Mouse (Mus musculus): ENCODE data around the gene Cnih3.

DNA sequence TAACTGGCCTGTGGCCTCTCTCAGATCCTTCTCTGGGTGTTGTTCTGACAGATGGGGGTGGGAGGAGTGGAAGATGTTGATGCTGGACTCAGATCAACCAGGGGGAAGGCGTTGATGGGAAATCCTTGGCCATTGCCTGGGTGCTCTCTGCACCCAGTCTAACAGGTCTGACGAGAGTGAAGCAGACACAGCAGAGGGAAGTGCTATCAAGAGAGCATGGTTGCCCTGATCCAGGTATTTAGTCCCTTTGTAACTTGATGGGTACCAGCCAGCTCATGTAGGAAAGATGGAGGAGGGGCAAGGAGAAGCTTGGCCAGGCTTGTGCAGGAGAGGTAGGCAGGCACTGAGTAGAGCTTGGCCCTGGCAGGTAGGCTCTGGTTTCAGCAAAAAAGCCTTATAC, 36.8 kb downstream of the Cnih3 start:
- TF ChIP-seq POLR2A (IDR thresholded peaks at IDR 0.05; ENCODE audit: insufficient read length, low read depth) = no peak
- TF ChIP-seq E2F4 (IDR thresholded peaks at IDR 0.05; ENCODE audit: insufficient read depth) = no peak
- no peak for TF ChIP-seq TCF12 (IDR thresholded peaks at IDR 0.05; ENCODE audit: insufficient read depth, poor library complexity, severe bottlenecking)
- no peak for TF ChIP-seq USF1 (IDR thresholded peaks at IDR 0.05; ENCODE audit: low read depth)
- TF ChIP-seq MAX (IDR thresholded peaks at IDR 0.05; ENCODE audit: low read depth) = no peak
- no peak for TF ChIP-seq MYOG (IDR thresholded peaks at IDR 0.05; ENCODE audit: control insufficient read depth in 1 of 3, insufficient read depth in 1 of 3, insufficient read length in 2 of 3, low read depth in 2 of 3)
- TF ChIP-seq TCF3 (IDR thresholded peaks at IDR 0.05; ENCODE audit: insufficient read length, low read depth) = no peak
- no peak for TF ChIP-seq POLR2AphosphoS2 (IDR thresholded peaks at IDR 0.05; ENCODE audit: insufficient read length, low read depth)
